Mouse (Mus musculus) lung, postnatal 0 days (tissue): ENCODE results near the gene Gjc2.

Experiments
- CTCF ChIP-seq: IDR thresholded peaks from 2 replicates; pipeline ENCODE4 v1.5.1; 2016; ENCODE audit warnings: antibody characterized with exemption, mild to moderate bottlenecking
- EP300 ChIP-seq: IDR thresholded peaks from 2 replicates; pipeline ENCODE4 v1.6.1; 2016; ENCODE audit warnings: antibody characterized with exemption, mild to moderate bottlenecking, control low read depth

GRCm38 (mm10) chr11:59226787-59227603 lies 44.0 kb upstream of the Gjc2 start:
- TF ChIP-seq CTCF, result no peak; the same call in 1 of the 2 replicates
- TF ChIP-seq EP300, result no peak
